ENCODE assay signal across 25 mouse cellular contexts in the genomic region with DNA sequence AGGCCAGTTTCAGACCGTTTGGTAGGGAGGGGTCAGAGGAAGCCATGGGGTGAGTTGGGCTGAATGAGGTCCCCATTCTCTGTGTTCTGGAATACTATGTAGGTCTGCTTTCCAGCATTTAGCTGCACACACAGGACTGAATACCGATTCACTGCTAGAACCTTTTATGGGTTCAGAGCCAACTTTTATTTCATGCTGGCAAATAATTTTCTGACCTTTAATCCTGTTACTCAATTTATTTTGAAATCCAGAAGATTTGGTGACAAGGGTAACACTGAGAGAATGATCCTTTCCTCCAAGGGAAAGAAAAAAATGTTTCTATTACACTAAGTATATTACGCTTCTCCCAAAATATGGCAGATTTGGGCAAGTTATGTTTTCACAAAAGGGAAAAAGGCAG.
DNase-seq lines count a peak whose midpoint lies in the region; TF ChIP-seq lines count a peak whose summit lies in the region.
"Had no signal": no experiment of that assay in that cellular context is flagged by ENCODE, and none has a peak within 500 bp of the region (broad histone marks: within the 10 kb centered on the region; RNA-seq: fewer than 3 reads in every experiment).

No protein-coding gene starts in this region.

- intact Hi-C loops in gastrocnemius, postnatal 14 days (cut with DNase I; ENCODE audit: low total_unique reads) = no loop called here

- no peak for TF ChIP-seq CTCF in layer of hippocampus, adult 2 months (conservative IDR thresholded peaks at IDR 0.05)

- no peak overlapping the region for H3K4me3 ChIP-seq in layer of hippocampus, adult 2 months
- H3K4me3 ChIP-seq: forebrain, embryonic 10.5 days; forebrain, embryonic 13.5 days; gastrocnemius, adult 2 months; heart, embryonic 12.5 days; heart, embryonic 15.5 days; hindbrain, embryonic 10.5 days; hindbrain, embryonic 13.5 days; intestine, embryonic 15.5 days had no signal

- DNase-seq in gastrocnemius, adult 18-20 months (ENCODE audit: low spot score) = peak; percentile 5
- DNase-seq in gastrocnemius, postnatal 14 days = no peak
- no peak for DNase-seq in layer of hippocampus, adult 2 months (ENCODE audit: low spot score in 2 of 2)
- DNase-seq in layer of hippocampus, adult 9-11 months = no peak
- DNase-seq in NIH3T3 (ENCODE audit: low read depth) (peak; percentile 24), adipocyte (ENCODE audit: low spot score) (peak; percentile 89)
- DNase-seq in embryo, embryonic 9.5 days (ENCODE audit: extremely low spot score) = no peak
- DNase-seq in embryo, embryonic 10.5 days (ENCODE audit: low spot score) = no peak
- DNase-seq: adrenal gland, adult 8-10 months; cerebellum, adult 11 months; cerebellum, adult 2 months; cerebellum, adult 9-11 months; cerebellum, postnatal 25 days; embryo, embryonic 11 days; gastrocnemius, adult 2 months; gastrocnemius, postnatal 25 days; heart, postnatal 10 days; heart, postnatal 36 days had no signal

- H3K27ac ChIP-seq in layer of hippocampus, adult 2 months = peak overlapping the region; percentile 19; the same call in 1 of the 2 replicates
- H3K27ac ChIP-seq: forebrain, embryonic 10.5 days; forebrain, embryonic 13.5 days; gastrocnemius, adult 2 months; heart, embryonic 15.5 days; hindbrain, embryonic 10.5 days; hindbrain, embryonic 13.5 days; intestine, embryonic 15.5 days had no signal

Comparison
In these comparisons a context has a peak if more than half of its experiments do, and no peak if none do; other contexts are left out.
1. DNase-seq: peak in gastrocnemius, adult 18-20 months (single experiment), NIH3T3 (single experiment) and adipocyte (single experiment); none in gastrocnemius, postnatal 14 days (single experiment), layer of hippocampus, adult 2 months (0 of 2), layer of hippocampus, adult 9-11 months (single experiment), embryo, embryonic 9.5 days (single experiment) and embryo, embryonic 10.5 days (single experiment).